Mouse (Mus musculus) retina, adult 2 months (tissue): ENCODE data around the gene Ubr2.
A peak's percentile ranks its signal among the peaks of the same experiment; 100 is the strongest.

Experiments used
- DNase-seq: peaks from one replicate; pipeline ENCODE4 v3.0.0-alpha.2; 2012; ENCODE audit warnings: low read depth, low spot score

The Ubr2 gene

GRCm38 (mm10) chr17:47003305-47003704 is 7.1 kb downstream of the Ubr2 start:
- no peak for DNase-seq

DNA sequence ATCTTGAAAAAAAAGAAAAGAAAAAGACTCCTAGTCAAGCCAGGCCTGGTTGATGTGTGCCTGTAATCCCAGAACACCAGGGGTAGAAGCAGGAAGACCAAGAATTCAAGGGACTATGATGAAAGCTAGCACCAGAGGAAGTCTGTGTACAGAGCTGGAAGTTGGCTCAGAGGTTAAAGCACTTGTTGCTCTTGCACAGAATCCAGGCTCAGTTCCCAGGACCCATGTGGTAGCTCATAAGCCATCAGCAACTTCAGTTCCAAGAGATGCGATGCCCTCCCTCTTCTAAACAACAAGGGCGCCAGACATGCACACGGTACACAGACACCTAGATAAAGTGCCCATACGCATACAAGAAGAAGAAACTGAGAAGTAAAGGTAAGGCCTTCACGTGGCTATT is 8.0 kb downstream of the Ubr2 start:
- DNase-seq, result no peak

- DNase-seq, result no peak
These were observed 11.5 kb downstream of the Ubr2 start for GRCm38 (mm10) chr17:46998840-46999239.

DNA sequence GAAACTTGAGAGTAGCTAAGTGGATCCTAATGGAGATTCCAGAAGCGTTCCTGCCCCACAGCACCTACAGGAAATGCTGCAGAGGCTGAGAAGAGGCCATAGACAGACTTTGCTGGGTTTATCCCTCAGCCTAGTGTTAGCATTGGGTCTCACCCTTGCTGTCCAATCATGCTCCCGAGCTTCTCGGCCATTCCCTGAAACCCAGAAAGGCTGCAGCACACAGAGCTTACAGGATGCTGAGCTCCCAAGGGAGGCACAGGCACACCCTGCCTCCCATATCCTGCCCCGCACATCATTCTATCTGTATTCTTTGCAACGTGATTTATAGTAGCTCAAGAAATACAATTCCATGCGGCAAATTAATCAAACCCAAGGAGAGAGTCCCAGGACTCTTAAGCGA is 13.9 kb downstream of the Ubr2 start:
- no peak for DNase-seq

- DNase-seq, result no peak
These were observed 14.7 kb downstream of the Ubr2 start for GRCm38 (mm10) chr17:46995621-46996020.

- no peak for DNase-seq
These were observed 15.5 kb downstream of the Ubr2 start for GRCm38 (mm10) chr17:46994641-46995398.

DNA sequence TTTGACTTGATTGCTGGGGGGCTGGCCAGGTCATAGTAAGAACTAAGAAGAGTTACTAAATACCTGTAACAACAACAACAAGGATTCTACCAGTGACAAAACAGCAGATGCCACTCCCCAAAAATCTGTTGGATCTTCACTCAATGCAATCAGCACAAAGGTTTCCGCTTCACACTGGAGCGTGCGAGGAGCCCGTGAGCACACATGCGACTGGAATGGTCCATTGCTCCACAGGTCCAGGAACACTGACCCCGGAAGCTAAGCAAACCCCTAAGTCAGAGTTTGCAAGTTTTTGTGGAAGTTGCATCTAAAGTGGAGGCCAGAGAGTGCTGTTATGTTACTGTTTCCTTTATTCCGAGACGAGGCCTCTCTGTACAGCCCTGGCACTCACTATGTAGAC is 16.7 kb downstream of the Ubr2 start:
- no peak for DNase-seq

GRCm38 (mm10) chr17:46987631-46988030 is 22.7 kb downstream of the Ubr2 start:
- DNase-seq, result no peak

- DNase-seq, result no peak
These were observed 30.3 kb downstream of the Ubr2 start for GRCm38 (mm10) chr17:46980050-46980449.

- peak; percentile 37 for DNase-seq
These were observed 35.2 kb downstream of the Ubr2 start for GRCm38 (mm10) chr17:46975183-46975582.

DNA sequence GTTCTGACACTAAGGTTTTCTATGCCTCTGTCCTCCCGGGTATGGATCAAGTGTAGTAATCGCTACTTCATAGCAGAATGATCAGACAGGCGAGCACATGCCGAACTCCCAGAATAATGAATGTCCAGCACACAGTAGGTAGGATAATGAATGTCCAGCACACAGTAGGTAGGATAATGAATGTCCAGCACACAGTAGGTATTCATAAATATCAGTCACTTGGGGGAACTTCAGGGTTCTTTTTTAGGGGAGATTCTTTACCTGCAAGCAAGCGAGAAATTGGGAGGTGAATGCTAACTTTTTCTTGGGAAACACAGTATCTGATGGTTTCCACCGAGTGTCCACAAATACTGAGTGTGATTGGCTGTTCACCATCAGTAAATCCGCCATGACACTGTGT is 37.8 kb downstream of the Ubr2 start:
- no peak for DNase-seq

DNA sequence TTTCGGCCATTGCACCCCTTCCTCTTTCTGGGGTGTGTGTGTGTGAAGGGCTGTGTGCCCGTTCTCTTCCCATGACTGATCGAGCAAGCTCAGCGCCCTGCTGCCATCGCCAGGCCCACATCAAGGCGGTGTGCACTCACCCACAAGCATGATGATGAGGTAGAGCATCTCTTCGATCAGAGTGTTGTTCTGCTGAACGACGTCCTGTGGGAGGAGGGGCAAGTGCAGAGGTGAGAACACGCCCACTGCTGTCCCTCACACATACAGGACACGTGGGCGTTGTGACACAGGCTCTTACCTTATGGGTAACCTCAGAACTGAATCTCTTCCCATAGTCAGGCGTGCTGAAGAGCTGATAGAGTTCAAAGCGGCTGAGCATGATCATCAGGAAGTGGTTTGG is 43.5 kb downstream of the Ubr2 start:
- DNase-seq, result no peak

DNA sequence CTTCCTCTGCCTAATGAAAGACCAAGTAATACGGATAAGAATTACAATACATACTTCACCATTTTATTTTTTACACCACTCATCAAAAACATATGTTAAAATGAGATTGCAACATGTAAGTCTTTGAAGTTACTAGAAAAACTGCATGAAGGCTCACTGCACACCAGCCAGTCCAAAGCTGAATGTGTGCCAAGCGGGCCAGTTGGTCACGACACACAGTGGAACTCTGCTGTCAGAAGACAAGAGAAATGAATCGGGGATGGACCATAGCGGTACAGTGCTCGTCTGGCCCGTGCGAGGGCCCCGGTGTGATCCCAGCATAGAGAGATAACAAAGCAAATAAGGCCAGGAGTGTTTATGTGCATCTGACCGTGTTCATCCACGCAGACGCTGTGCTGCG is 47.2 kb downstream of the Ubr2 start:
- DNase-seq, result no peak

DNA sequence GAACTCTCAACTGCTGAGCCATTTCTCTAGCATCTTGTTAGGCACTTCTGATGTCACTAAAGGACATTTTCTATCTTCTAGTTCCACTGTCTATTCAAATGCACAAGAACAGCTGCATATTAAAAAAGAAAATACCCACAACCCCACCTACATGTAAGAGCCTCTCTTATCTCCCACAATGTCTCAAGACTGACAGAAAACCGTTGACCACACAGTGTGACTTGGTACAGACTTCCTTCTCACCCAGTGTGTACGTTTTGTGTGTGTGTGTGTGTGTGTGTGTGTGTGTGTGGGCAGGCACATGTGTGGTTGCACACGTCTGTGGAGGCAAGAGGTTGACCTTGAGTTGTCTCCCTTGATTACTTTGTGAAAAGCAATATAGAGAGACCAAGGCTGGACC is 48.2 kb downstream of the Ubr2 start:
- DNase-seq, result no peak

DNA sequence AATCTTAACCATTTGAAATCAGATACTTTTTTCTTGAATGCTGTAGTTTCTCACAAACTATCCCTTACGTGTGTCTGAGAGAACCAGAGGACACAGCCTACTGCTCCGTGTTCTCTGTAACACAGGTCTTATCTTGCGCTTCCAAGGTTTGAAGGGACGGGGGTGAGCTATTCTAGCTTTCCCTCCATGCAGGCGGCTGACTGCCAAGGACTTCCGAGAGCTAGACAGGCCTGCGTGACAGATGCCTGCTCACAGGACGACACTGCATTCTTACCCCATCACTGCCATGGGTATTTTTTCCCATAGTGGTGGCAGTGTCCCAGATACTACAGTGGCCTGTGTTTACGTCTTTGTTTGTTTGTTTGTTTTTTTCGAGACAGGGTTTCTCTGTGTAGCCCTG is 50.1 kb downstream of the Ubr2 start:
- no peak for DNase-seq

GRCm38 (mm10) chr17:46958045-46958444 is 52.3 kb downstream of the Ubr2 start:
- DNase-seq, result no peak

GRCm38 (mm10) chr17:46946276-46946675 is 64.1 kb downstream of the Ubr2 start:
- no peak for DNase-seq

DNA sequence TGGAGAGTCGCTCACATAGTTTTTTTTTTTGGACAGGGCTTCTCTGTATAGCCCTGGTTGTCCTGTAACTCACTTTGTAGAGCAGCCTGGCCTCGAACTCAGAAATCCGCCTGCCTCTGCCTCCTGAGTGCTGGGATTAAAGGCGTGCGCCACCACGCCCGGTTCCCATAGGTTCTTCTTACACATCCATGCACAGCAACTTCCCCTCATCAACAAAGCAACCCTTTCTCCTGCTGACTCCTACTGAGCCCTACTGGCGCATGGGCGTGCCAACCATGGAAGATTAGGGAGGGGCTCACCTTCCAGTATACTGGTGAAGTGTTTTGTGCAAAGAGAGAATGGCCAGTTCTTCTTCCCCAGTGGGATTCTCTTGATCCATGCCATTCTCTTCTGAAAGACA is 67.9 kb downstream of the Ubr2 start:
- DNase-seq, result no peak

GRCm38 (mm10) chr17:46940461-46940860 is 69.9 kb downstream of the Ubr2 start:
- no peak for DNase-seq

GRCm38 (mm10) chr17:46933557-46934348 is 76.6 kb downstream of the Ubr2 start:
- DNase-seq, result no peak

- DNase-seq, result no peak
These were observed 77.4 kb downstream of the Ubr2 start for GRCm38 (mm10) chr17:46932961-46933360.

DNA sequence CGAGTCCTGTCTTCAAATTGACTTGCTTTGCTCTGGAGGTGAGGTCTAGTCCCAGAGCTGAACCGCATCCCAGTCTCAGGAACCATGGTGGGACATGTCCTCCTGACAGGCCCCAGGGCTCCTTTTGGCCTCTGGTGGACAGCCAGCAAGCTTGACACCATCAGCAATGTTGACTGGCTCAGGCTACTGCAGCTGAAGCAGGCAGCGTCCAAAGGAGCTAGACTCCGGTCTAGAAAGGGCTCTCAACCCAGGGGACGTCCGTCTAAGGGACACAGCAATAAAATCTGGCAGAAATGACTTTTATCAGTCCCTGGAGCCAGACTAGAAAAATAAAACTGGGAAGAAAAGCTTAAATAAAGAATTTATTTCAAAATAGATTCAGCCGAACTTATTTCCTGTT is 80.5 kb downstream of the Ubr2 start:
- no peak for DNase-seq

GRCm38 (mm10) chr17:46929277-46929676 is 81.1 kb downstream of the Ubr2 start:
- no peak for DNase-seq
